Mouse (Mus musculus): ENCODE measurements at regions not wholly inside any gene's neighbourhood (a gene's known extent, or its start where the extent isn't known, plus 50 kb on each side); places are given as distances from the start of the nearest gene placed in this dataset.

- TF ChIP-seq CTCF (IDR thresholded peaks at IDR 0.05) (no peak), EP300 (IDR thresholded peaks at IDR 0.05) (no peak)
Observed at GRCm38 (mm10) chr5:120018126-120018525, 98.1 kb upstream of the Rbm19 start.
